Mouse (Mus musculus) macrophage (primary cell): ENCODE measurements around the gene Rfc1. TPM values are rescaled to one million over a fixed set of nuclear protein-coding genes. Genes with fewer than 3 reads are reported as not detected.

ENCODE experiments used
- H3K27ac ChIP-seq: fragments of 350-480 bp; formaldehyde crosslinking; 2 replicates; pipeline ENCODE4 v1.9.0; 2021
- H3K36me3 ChIP-seq: fragments of 350-480 bp; formaldehyde crosslinking; 2 replicates; pipeline ENCODE4 v1.9.0; 2021; ENCODE audit errors: inconsistent target
- H3K4me3 ChIP-seq: fragments of 350-480 bp; formaldehyde crosslinking; 2 replicates; pipeline ENCODE4 v1.9.0; 2021; ENCODE audit errors: inconsistent target
- H3K79me2 ChIP-seq: fragments of 350-480 bp; formaldehyde crosslinking; 2 replicates; pipeline ENCODE4 v1.9.0; 2021; ENCODE audit errors: inconsistent target
- WGBS: methylation state at CpG from one replicate; pipeline ENCODE4 v1.1.7; 2026; ENCODE audit warnings: inconsistent platforms; ENCODE audit not compliant: missing documents; 5-methylcytosine and 5-hydroxymethylcytosine counted together
- polyA plus RNA-seq: library from polyadenylated mRNA; stranded (reverse); fragments of 250-400 nt; gene quantifications from 3 replicates; pipeline ENCODE4 v1.2.4, GENCODE M21; 2018; ENCODE audit warnings: inconsistent platforms

The Rfc1 gene
- polyA plus RNA-seq, 1 experiment from 2014 or later: 35.4 TPM

GRCm38 (mm10) chr5:65287751-65288701 is 47.4 kb downstream of the Rfc1 start:
- Histone ChIP-seq H3K36me3 (peaks cover 60% of the 10 kb centered on the region), H3K27ac (no peak overlapping the region), H3K4me3 (no peak overlapping the region), H3K79me2 (no peaks in the 10 kb centered on the region)
- 89% methylated on average over 24 of the region's 24 CpGs for WGBS

DNA sequence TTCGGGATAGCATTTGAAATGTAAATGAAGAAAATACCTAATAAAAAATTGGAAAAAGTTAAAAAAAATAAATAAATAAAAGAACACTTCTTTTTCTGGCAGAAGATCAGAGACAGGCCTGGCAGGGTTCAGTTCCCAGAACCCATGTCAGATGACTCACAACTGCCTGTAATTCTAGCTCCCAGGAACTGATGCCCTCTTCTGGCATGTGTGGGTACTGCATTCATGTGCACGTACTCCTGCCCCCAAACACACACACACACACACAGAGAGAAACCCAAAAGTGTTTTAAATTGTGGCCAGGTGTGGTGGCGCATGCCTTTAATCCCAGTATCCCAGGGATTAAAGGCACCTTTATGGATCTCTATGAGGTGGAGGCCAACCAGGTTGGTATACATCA is 51.3 kb downstream of the Rfc1 start:
- Histone ChIP-seq H3K79me2 (no peaks in the 10 kb centered on the region), H3K27ac (no peak overlapping the region), H3K36me3 (peaks cover 56% of the 10 kb centered on the region), H3K4me3 (no peak overlapping the region)
- 93% methylated on average over 3 of the region's 3 CpGs for WGBS

DNA sequence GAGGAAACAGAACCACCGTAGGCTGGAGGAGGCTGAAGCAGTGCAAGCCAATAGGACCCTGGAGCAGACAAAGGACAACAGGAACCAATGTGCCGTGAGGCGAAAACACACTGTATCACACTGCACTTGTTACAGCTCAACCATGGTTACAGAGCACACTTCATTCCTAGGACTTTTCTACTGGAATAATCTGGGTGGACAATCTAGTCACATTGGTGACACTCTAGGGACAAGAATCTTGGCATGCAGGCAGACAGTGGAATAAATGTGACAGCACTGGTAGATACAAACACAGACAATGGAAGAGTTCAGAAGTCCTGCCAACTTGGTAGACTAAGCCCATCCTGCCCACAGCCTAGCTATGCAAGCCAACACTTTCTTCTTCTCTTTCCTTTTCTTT is 54.3 kb downstream of the Rfc1 start:
- H3K27ac ChIP-seq: no peak overlapping the region
- 95% methylated on average over 3 of the region's 3 CpGs for WGBS
- H3K4me3 ChIP-seq: no peak overlapping the region
- no peaks in the 10 kb centered on the region for H3K79me2 ChIP-seq
- peaks cover 53% of the 10 kb centered on the region for H3K36me3 ChIP-seq

GRCm38 (mm10) chr5:65279133-65279651 is 56.3 kb downstream of the Rfc1 start:
- peaks cover 54% of the 10 kb centered on the region for H3K36me3 ChIP-seq

GRCm38 (mm10) chr5:65273966-65274365 is 61.5 kb downstream of the Rfc1 start:
- Histone ChIP-seq H3K36me3 (peaks cover 77% of the 10 kb centered on the region), H3K27ac (no peak overlapping the region), H3K4me3 (no peak overlapping the region), H3K79me2 (no peaks in the 10 kb centered on the region)
- WGBS: 85% methylated on average over 3 of the region's 3 CpGs

More at GRCm38 (mm10) chr5:65279133-65279651, 56.3 kb downstream of the Rfc1 start:
- Histone ChIP-seq H3K27ac (no peak overlapping the region), H3K79me2 (no peaks in the 10 kb centered on the region), H3K4me3 (no peak overlapping the region)
- WGBS: 94% methylated on average over 5 of the region's 6 CpGs

GRCm38 (mm10) chr5:65257910-65258505 is 77.5 kb downstream of the Rfc1 start:
- H3K4me3 ChIP-seq: no peak overlapping the region
- no peak overlapping the region for H3K27ac ChIP-seq
- H3K79me2 ChIP-seq: no peaks in the 10 kb centered on the region
- 94% methylated on average over 14 of the region's 14 CpGs for WGBS
- H3K36me3 ChIP-seq: peaks cover 47% of the 10 kb centered on the region

DNA sequence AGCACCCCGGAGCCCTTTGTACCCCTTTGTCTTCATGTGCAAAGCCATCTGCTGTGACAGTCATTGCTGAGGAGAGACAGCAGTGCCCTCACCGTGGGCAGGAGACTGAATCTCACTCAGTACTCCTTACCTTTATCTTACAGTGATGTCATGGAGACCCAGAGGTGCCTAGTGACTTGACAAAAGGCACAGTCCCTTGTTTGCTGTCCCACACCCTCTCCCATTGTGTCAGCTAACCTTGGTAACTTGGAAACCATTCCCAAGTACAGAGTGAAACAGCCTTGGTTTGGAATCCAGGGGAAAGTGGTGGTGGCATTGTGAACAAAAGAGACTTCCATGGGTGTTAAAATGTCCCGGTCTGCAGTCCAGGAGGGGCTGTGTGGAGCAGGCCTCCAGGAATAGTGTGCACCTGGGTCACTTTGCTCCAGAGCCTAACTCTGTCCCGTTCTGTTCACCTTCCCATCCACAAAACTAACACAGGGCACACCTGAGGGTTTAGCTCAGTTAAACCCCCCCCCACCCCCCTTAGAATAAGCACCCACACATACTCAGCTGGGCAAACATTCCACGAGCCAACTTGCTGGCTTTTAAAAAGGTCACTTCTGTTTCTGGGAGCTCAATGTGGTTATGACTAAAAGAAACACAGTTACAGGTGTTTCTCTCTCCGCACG is 85.2 kb downstream of the Rfc1 start:
- Histone ChIP-seq H3K79me2 (no peaks in the 10 kb centered on the region), H3K4me3 (no peak overlapping the region), H3K27ac (no peak overlapping the region), H3K36me3 (peaks cover under 1% of the 10 kb centered on the region; the same call in 1 of the 2 replicates)
- WGBS: 91% methylated on average over 7 of the region's 7 CpGs

DNA sequence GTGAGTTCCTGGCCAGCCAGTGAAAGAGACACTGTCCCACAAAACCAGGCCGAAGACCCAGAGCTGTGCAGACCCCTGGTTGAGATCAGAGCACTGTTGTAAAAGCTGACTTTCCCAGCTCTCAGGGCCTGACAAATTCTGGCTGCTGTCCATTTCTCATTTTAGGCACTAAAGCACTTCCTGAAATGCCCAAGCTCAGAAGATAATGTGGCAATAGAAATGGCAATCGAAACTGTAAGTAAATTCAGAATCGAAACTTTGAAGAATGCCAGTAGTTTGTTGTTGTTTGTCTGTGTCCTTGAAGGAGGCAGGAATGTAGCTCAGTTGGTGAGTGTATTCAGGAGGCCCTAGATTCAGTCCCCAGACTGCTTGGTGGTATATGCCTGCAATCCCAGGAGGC is 88.2 kb downstream of the Rfc1 start:
- Histone ChIP-seq H3K36me3 (no peaks in the 10 kb centered on the region), H3K27ac (peak overlapping the region; percentile 54), H3K4me3 (no peak overlapping the region), H3K79me2 (no peaks in the 10 kb centered on the region)
- WGBS: 21% methylated on average over 3 of the region's 3 CpGs

GRCm38 (mm10) chr5:65242740-65243139 is 92.7 kb downstream of the Rfc1 start:
- Histone ChIP-seq H3K27ac (no peak overlapping the region), H3K4me3 (no peak overlapping the region), H3K79me2 (no peaks in the 10 kb centered on the region), H3K36me3 (no peaks in the 10 kb centered on the region)
- WGBS: 83% methylated on average over 5 of the region's 5 CpGs

DNA sequence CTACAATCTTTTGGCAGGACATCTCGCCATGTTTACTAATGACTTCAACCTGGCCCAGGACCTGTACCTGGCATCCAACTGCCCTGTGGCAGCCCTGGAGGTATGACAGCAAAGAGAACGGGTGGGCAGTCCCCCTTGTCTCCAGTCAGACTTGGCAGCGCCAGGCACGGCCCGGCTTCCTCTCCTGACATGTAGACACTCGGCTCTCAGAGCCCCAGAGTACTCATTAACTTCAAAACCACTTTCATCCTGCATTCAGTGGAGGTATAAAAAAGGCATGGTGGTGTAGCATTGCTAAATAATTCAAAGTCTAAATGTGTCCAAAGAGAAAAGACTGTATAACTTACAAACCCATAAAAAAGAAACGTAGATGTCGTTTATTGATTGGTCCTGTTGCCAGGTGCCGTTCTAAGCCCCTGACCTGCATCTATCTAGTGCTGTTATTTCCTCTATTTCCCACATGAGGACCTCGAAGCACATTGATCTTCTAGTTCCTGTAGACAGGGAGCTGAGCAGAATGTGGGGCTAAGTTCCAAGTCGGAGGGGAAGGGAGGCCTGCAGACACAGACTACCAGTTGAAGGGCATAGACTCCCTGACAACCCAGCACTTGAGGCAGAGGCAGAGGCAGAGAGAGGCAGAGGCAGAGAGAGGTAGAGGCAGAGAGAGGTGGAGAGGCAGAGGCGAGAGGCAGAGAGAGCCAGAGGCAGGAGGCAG is 104.0 kb downstream of the Rfc1 start:
- H3K4me3 ChIP-seq: no peak overlapping the region
- no peak overlapping the region for H3K27ac ChIP-seq
- H3K36me3 ChIP-seq: no peaks in the 10 kb centered on the region
- no peaks in the 10 kb centered on the region for H3K79me2 ChIP-seq
- WGBS: 81% methylated on average over 10 of the region's 12 CpGs

- WGBS: 98% methylated on average over 5 of the region's 5 CpGs
- H3K4me3 ChIP-seq: no peak overlapping the region
- H3K36me3 ChIP-seq: no peaks in the 10 kb centered on the region
- H3K27ac ChIP-seq: no peak overlapping the region
- no peaks in the 10 kb centered on the region for H3K79me2 ChIP-seq
Measured at GRCm38 (mm10) chr5:65224056-65224455, 111.4 kb downstream of the Rfc1 start.

DNA sequence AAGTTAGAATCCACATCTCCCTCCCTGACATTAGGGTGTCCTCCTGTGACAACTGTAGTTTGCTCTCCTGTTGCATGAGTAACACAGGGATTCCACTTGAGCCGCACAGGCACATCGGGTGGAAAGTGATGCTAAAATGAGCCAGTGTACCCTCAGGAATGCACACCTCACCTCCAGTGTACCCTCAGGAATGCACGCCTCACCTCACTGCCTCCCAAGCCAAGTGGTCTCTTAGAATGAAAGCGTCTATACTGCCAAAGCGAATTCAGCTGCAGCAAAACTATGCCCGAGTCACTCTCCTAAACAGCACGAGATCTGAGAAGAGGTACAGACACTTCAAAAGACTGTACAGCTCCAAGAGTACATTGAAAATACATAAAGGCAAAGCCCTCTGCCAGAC is 114.4 kb downstream of the Rfc1 start:
- WGBS: 93% methylated on average over 7 of the region's 7 CpGs
- H3K79me2 ChIP-seq: no peaks in the 10 kb centered on the region

GRCm38 (mm10) chr5:65217305-65218269 is 117.9 kb downstream of the Rfc1 start:
- no peak overlapping the region for H3K4me3 ChIP-seq
- H3K36me3 ChIP-seq: no peaks in the 10 kb centered on the region
- WGBS: 64% methylated on average over 11 of the region's 11 CpGs
- no peaks in the 10 kb centered on the region for H3K79me2 ChIP-seq
- no peak overlapping the region for H3K27ac ChIP-seq

More for the DNA sequence above, 114.4 kb downstream of the Rfc1 start:
- Histone ChIP-seq H3K36me3 (no peaks in the 10 kb centered on the region), H3K27ac (no peak overlapping the region), H3K4me3 (no peak overlapping the region)
